Mouse (Mus musculus) ES-Bruce4 (cell line): ENCODE measurements around the gene Serpinb5. TPM values are rescaled to one million over a fixed set of nuclear protein-coding genes. Genes with fewer than 3 reads are reported as not detected.

ENCODE experiments used
- H3K27ac ChIP-seq: 2 replicates; pipeline ENCODE4 v1.5.1; 2012; ENCODE audit warnings: low read length, inconsistent platforms; ENCODE audit not compliant: insufficient read depth
- H3K27me3 ChIP-seq: 2 replicates; pipeline ENCODE4 v1.6.1; 2012; ENCODE audit warnings: mild to moderate bottlenecking, low read length, inconsistent platforms; ENCODE audit not compliant: control insufficient read depth, poor library complexity, insufficient read depth, severe bottlenecking
- H3K36me3 ChIP-seq: 2 replicates; pipeline ENCODE4 v1.6.1; 2012; ENCODE audit warnings: inconsistent platforms, mild to moderate bottlenecking, low read length, moderate library complexity; ENCODE audit not compliant: control insufficient read depth, poor library complexity, insufficient read depth, severe bottlenecking
- H3K4me1 ChIP-seq: one replicate; pipeline ENCODE4 v1.8.1; 2011; ENCODE audit warnings: low read length; ENCODE audit not compliant: control insufficient read depth, insufficient read depth
- H3K4me3 ChIP-seq: 2 replicates; pipeline ENCODE4 v1.5.1; 2011; ENCODE audit warnings: low read depth, mild to moderate bottlenecking, low read length
- H3K9ac ChIP-seq: 2 replicates; pipeline ENCODE4 v1.6.1; 2012; ENCODE audit warnings: low read depth, mild to moderate bottlenecking, inconsistent platforms; ENCODE audit not compliant: poor library complexity, severe bottlenecking
- H3K9me3 ChIP-seq: replicated peaks from 2 replicates; pipeline ENCODE4 v1.6.1; 2012; ENCODE audit warnings: mild to moderate bottlenecking, low read length, inconsistent platforms; ENCODE audit not compliant: control insufficient read depth, poor library complexity, insufficient read depth, severe bottlenecking
- CTCF ChIP-seq: IDR thresholded peaks from one replicate; pipeline ENCODE4 v1.8.1; 2011; ENCODE audit warnings: low read depth, low read length
- EP300 ChIP-seq: IDR thresholded peaks from 2 replicates; pipeline ENCODE4 v1.6.1; 2011; ENCODE audit warnings: low read depth, low read length; ENCODE audit not compliant: insufficient read depth
- POLR2A ChIP-seq: IDR thresholded peaks from one replicate; pipeline ENCODE4 v1.8.1; 2011; ENCODE audit warnings: low read length; ENCODE audit not compliant: insufficient read depth
- polyA plus RNA-seq: library from polyadenylated mRNA; stranded (reverse); fragments of >200 nt; gene quantifications from 2 replicates; pipeline ENCODE4 v1.2.4, GENCODE M21; 2011; ENCODE audit warnings: low read depth; ENCODE audit not compliant: missing spikeins, insufficient read depth, insufficient read length

The Serpinb5 gene
- polyA plus RNA-seq, 1 experiment, result not detected

GRCm38 (mm10) chr1:106828784-106829183 is 32.2 kb upstream of the Serpinb5 start:
- Histone ChIP-seq H3K36me3 (no peaks in the 10 kb centered on the region), H3K4me3 (no peak overlapping the region), H3K27me3 (no peaks in the 10 kb centered on the region; the same call in 1 of the 2 replicates), H3K27ac (no peak overlapping the region), H3K4me1 (no peaks in the 10 kb centered on the region), H3K9me3 (no peaks in the 10 kb centered on the region), H3K9ac (no peak overlapping the region)
- no peak for TF ChIP-seq POLR2A
- no peak for TF ChIP-seq EP300
- TF ChIP-seq CTCF, result no peak

- Histone ChIP-seq H3K9me3 (no peaks in the 10 kb centered on the region), H3K36me3 (no peaks in the 10 kb centered on the region), H3K27me3 (0 out of 2 replicates have a peak, but pooled peaks cover 1% of the 10 kb centered on the region), H3K4me1 (no peaks in the 10 kb centered on the region), H3K9ac (no peak overlapping the region), H3K27ac (no peak overlapping the region), H3K4me3 (no peak overlapping the region)
- TF ChIP-seq EP300, result no peak
- TF ChIP-seq POLR2A, result no peak
- TF ChIP-seq CTCF, result no peak
These were observed 4.6 kb downstream of the Serpinb5 start for GRCm38 (mm10) chr1:106865543-106865942.

- H3K9ac ChIP-seq, result no peak overlapping the region
- H3K27ac ChIP-seq, result no peak overlapping the region
- no peaks in the 10 kb centered on the region for H3K36me3 ChIP-seq
- H3K4me1 ChIP-seq, result no peaks in the 10 kb centered on the region
- TF ChIP-seq CTCF (no peak), POLR2A (no peak), EP300 (no peak)
- H3K4me3 ChIP-seq, result no peak overlapping the region
- 0 out of 2 replicates have a peak, but pooled peaks cover 1% of the 10 kb centered on the region for H3K27me3 ChIP-seq
- H3K9me3 ChIP-seq, result no peaks in the 10 kb centered on the region
These were observed 5.1 kb downstream of the Serpinb5 start for GRCm38 (mm10) chr1:106866029-106866428.

DNA sequence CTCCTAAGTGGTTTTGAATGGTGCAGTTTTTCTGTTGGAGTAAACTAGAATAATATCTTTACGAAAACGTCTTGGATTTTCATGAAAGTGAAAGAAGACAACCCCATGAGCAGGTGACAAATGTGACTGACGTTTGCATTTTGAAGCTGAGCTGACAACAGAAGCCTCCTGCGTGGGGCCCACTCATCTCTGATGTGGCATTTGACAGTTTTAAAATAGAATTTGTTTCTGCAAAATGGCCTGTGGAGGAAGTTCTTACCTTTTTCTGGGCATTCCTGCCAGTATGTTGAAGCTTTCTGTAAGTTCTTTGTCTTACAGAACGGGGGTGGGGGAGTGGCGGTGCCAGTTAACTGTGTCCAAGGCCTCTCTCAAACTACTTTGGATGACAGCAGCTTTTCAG is 5.8 kb downstream of the Serpinb5 start:
- Histone ChIP-seq H3K27me3 (0 out of 2 replicates have a peak, but pooled peaks cover 1% of the 10 kb centered on the region), H3K4me1 (no peaks in the 10 kb centered on the region), H3K27ac (no peak overlapping the region), H3K4me3 (no peak overlapping the region), H3K9ac (no peak overlapping the region), H3K36me3 (no peaks in the 10 kb centered on the region), H3K9me3 (no peaks in the 10 kb centered on the region)
- no peak for TF ChIP-seq EP300
- TF ChIP-seq CTCF, result no peak
- TF ChIP-seq POLR2A, result no peak

- H3K4me3 ChIP-seq, result no peak overlapping the region
- H3K4me1 ChIP-seq, result no peaks in the 10 kb centered on the region
- H3K36me3 ChIP-seq, result no peaks in the 10 kb centered on the region
- no peak for TF ChIP-seq POLR2A
- no peak for TF ChIP-seq CTCF
- H3K9ac ChIP-seq, result no peak overlapping the region
- H3K27ac ChIP-seq, result no peak overlapping the region
- no peaks in the 10 kb centered on the region for H3K9me3 ChIP-seq
- H3K27me3 ChIP-seq, result 0 out of 2 replicates have a peak, but pooled peaks cover 1% of the 10 kb centered on the region
These were observed 9.0 kb downstream of the Serpinb5 start for GRCm38 (mm10) chr1:106869986-106870385.

DNA sequence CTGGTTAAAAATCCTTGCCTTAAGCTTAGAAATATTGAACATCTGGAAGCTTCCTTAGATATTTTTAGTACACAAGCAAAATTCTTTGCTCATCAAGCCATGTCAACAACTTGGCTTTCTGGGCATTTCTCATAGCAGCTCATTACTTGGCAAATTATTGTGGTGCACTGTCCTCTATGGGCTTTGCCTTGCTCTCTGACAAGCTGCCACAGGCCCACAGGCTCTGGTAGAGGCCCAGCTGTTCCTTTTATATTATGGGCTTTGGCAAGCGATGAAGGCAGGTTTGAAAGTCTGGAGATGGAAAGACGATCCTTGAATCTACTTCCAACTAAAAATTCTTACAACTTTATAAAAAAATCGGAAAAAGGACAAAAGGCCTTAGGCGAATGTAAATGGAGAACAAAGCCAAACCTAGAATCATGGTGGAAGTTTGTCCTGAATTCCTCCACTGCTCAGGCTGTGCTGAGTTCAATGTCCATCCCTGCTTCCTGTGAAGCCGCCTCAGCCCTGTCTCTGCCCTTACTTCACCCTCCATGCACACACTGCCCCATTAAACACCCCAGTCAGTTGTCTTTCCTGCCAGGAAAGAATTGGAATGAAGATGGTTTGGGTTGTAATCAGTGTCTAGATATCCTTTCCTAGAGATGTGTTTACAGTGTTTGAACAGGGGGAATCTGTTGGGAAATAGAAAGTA is 14.4 kb downstream of the Serpinb5 start:
- H3K4me1 ChIP-seq, result no peaks in the 10 kb centered on the region
- H3K9ac ChIP-seq, result no peak overlapping the region
- no peak for TF ChIP-seq CTCF
- no peak for TF ChIP-seq POLR2A
- TF ChIP-seq EP300, result no peak
- H3K4me3 ChIP-seq, result no peak overlapping the region
- H3K27ac ChIP-seq, result no peak overlapping the region
- H3K27me3 ChIP-seq, result no peaks in the 10 kb centered on the region
- H3K9me3 ChIP-seq, result no peaks in the 10 kb centered on the region
- no peaks in the 10 kb centered on the region for H3K36me3 ChIP-seq
